Mouse (Mus musculus) testis, adult 2 months (tissue): Measurements from ENCODE around the gene Tsnax.

ENCODE experiments used
- CTCF ChIP-seq: fragments of 200-500 bp; IDR thresholded peaks from 2 replicates; pipeline ENCODE4 v1.5.1; 2012; ENCODE audit warnings: low read depth, mild to moderate bottlenecking, inconsistent platforms, low read length, moderate library complexity; ENCODE audit not compliant: control insufficient read depth, insufficient read depth, insufficient replicate concordance
- POLR2A ChIP-seq: fragments of 200-500 bp; IDR thresholded peaks from 2 replicates; pipeline ENCODE4 v1.6.1; 2012; ENCODE audit warnings: low read depth, mild to moderate bottlenecking, inconsistent platforms, low read length, moderate library complexity; ENCODE audit not compliant: control insufficient read depth

DNA sequence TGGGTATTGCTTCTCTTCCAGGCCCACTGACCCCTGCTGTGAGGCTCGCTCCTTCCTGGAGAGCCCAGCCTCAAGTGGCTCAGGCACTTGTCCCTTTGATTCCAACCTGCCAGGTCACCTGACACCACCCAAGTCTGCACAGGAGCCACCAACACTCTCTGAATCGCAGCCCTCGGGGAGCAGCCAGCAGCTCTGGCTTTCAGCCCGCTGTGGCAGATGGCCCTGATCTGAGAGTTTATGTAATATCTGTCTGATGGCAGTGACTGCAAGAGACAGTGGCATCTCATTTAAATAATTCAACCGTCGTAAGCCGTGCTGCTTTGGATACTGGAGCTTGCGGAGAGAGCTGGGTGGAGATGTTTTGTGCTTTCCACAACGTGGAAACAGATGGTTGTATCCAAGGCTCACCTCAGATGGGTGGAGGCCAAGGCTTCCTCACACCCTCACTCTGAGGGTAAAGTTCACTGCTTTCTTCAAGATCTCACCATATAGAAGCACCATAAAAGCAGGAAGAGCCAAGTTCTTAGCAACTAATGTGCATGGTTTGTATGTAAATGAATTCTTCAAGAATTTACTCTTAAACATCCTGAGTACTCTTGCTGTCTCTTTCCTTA, 66.1 kb downstream of the Tsnax start:
- TF ChIP-seq POLR2A (no peak), CTCF (no peak)
